Mouse (Mus musculus): ENCODE measurements at regions not wholly inside any gene's neighbourhood (a gene's known extent, or its start where the extent isn't known, plus 50 kb on each side); places are given as distances from the start of the nearest gene placed in this dataset.

DNA sequence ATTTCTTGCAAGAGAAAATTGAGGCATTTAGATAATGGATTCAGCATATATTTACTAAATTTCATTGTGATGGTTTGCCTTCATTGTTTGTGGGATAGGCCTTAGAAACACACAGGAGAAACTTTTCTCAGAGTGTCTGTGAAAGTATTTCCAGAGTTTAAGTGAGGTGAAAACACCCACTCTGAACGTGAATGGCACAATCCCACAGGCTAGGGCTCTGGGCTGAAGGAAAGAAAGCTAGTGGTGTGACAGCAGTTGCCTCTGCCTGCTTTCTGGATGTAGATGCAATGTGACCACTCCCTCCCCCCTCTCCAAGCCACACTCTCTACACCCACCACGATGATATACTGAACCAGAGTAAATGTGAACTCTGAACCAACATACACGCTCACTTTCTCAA lies 672.4 kb upstream of the Tbl1xr1 start:
- no peak for DNase-seq

DNA sequence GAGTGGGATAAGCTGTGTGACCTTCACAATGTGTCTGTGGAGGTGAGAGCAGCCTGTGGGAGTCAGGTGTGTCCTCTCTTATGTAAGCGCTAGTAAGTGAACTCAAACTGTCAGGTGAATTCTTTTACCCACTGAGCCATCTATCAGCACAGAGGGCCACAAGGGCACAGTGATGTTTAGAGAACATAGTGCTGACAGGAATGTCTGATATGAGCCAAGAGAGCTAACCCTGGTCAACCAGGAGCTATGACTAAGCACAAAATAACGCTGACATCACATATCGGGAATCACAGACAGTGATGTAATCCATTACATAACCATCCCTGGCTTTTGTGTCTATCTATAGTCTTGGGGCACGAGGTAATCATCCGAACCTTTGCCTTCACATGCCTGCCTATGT lies 669.4 kb upstream of the Tbl1xr1 start:
- DNase-seq, result no peak

DNA sequence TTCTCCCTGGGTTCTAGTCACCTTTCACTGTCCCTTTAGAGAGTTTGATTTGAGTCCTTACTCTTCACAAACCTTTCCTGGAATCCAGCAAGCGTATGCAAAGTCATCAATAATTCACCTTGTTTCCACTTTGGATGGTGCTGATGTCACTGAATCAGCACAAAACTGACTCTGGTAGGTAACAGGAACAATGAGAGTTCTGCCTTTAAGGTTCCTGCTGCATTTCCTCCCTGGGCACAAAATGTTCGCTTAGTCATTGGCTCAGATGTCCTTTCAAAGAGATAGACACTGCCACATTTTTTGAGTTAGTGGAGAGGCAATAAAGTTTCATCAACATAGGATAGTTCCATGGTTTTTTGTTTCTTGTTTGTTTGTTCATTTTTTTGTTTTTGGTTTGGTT lies 664.4 kb upstream of the Tbl1xr1 start:
- DNase-seq, result no peak

DNA sequence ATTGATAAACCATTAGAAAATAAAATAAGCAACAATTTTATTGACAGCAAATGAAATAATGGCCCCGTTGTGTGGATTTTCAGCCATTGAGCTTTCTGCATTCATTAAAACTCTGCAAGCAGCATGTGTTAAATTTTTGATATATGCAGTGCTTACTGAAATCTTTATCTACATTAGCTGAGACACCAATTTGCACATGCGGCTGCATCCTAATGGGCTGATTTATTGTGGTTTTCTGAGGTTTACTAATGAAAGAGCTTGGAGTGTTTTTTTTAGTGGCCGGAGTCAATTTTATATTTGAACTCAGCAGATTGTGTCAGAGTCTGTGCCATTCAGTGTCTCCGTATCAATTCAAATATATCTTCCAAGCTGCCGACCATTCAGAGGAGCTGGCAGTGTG lies 653.3 kb upstream of the Tbl1xr1 start:
- no peak for DNase-seq

DNA sequence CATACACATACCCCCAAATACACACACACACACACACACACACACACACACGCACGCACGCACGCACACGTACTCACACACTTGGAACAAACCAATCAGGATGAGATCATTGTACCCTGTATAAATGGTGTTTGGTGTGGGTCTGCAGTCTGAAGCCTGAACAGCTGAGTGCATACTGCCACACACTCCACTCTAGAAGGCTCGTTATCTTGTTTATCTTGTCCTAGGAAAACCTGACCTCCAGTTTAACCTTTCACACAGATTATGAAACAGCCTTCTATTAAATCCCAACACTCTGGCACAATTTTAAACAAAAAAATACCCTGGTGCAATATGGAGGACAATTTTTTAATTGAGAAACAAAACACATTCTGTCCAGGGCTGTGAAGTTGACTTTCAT lies 649.9 kb upstream of the Tbl1xr1 start:
- DNase-seq, result no peak

DNA sequence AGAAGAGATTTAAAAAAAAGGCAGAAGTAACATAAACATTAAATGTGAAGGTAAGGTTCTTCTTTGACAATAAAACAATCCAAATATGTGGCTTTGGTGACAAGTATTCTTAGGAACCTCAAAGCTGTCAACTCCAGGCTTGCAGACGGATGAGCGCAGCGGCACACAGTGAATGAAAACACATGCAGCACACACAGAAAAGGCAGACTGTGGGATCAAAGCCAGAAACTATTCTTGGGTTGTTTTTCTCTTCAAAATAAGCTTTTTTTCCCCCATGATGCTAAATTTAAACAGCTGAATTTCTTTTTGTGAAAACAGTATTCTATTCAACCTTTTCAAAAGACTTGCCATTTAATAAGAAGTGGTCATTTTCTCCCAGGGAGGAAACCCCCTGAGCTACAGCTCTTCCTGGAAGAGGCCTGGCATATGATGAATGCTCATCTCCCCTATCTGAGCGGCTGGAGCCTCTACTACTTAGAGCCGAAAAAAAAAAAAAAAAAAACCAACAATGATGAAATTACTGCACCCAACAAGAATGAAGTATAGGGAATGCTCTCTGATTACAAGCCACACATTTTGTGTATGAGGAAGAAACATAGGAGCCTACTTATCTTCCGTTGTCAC lies 648.9 kb upstream of the Tbl1xr1 start:
- peak; percentile 32 for DNase-seq

DNA sequence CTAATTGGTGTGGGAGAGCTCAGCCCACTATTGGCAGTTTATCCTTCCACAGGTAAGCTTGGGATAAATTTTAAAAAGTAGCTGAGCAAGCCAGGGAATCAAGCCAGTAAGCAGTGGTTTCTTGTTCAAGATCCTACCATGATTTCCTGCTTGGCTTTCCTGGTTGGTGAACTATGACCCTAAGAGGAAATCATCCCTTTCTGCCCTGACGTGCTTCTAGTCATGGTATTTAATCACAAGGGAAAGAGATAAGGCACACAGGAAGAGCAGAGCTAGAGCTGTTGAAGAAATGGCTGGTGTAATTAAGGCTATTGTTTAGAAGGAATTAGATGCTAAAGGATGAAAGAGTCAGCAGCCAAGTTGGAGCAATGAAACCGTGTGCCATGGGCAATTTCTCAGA lies 648.3 kb upstream of the Tbl1xr1 start:
- DNase-seq, result no peak

DNA sequence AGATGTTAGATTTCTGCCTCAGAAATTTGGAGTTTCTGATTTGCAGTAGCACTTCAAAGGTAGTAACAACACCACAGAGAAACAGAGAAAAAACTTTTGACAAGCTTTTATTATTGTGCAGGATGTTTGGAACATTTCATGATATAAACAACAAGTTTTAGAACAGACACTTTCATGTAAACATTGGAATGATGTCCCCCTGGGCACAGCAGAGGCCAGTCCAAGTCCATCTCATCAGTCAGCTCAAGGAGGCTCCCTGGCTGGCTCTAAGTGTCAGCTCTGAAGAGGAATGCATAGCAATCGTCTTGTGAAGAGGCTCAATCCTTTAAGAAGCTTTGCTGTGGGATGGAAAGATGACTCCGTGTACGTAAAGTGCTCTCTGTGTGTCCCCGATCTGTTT lies 612.2 kb upstream of the Tbl1xr1 start:
- DNase-seq, result no peak

DNA sequence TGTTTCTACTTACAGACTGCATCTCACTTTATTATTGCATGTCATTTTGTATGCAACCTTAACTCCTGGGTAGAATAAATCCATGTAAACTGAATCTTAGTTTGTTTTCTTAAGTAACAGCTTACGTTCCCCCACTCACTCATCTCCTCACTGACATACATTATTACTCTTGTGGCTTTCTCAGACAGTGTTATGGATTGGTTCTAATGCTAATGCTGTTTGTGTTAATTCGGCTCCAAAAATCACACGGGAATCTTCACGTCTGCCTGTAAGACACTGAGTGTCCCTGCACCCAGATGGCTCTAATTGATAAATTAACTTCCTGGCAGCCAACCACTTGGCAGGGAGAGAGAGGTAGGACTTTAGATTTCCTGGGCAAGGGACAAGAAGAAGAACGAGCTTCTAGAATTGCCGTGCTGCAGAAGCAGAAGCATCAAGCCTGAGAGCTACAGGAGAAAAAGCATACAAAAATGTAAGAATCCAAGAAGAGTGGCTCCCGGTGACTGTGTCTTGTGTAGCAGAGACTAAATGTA lies 610.3 kb upstream of the Tbl1xr1 start:
- DNase-seq, result peak; percentile 13

DNA sequence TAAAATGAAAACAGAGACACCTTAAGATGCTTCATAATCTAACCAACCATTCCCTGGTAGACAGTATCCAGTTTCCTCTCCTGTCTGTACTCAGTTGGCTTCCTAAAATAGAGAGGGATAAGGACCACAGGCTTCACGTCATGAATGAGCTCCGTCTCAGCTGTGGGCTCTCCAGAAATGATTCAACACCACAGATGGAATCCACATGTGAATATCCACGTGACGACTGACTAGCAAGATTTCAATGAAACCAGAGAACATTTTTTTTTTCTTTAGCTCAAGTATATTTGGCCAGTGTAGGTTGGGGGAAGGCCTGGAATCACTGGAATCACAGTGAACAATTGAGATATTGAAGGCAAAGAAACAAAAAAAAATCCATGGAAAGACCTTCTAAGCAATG lies 599.1 kb upstream of the Tbl1xr1 start:
- DNase-seq, result no peak

DNA sequence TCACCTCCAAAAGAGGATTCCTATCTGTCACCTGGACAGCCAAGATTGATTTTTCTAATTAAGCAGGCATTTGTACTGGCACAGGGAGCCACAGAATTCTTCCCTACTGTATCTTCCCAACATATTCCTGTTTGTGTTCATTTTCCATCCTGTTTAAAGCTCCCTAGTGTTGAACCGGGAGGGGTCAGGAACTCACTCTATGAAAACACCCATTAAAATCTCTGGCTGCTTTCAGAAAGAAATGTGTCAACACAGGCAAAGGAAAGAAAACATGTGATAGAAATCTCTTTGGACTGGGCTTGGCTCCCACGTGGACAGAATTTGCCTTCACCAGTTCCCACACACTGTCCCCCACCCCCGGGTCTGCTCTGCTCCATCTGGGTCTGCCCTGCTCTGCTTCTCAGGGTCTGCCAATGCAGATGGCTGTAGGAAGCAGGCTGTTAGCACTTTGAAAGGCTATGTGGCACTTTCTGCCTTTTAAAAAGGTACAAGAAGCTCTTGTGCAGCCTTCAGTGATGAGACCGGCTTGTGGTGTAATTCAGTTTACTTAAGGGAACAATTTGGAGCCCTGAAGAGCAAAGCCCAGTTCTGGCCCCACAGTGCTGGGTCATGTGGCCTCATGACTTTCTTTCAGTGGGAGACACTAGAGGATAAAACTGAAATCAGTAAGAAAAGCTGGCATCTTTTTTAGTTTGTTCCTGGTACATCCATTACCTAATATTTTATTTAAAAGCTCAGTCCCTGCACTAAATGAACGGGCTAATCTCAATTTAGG lies 597.2 kb upstream of the Tbl1xr1 start:
- DNase-seq, result peak; percentile 79

DNA sequence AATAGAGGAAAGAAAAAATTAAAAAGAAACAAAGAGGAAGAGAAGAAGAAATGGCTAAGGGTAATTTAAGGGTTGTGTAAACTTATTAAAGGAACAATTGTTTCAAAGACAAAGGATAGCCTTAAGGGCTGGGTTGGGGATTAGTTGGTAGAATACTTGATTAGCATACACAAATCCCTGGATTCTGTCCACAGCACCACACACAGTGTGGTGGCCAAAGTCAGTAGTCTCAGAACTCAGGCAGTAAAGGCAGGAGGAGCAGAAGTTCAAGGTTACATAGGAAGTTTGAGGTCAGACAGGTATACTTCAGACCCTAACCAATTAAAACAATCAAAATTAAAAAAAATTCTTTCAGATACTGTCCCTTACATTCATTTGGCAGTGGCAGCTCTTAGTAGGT lies 596.6 kb upstream of the Tbl1xr1 start:
- no peak for DNase-seq

DNA sequence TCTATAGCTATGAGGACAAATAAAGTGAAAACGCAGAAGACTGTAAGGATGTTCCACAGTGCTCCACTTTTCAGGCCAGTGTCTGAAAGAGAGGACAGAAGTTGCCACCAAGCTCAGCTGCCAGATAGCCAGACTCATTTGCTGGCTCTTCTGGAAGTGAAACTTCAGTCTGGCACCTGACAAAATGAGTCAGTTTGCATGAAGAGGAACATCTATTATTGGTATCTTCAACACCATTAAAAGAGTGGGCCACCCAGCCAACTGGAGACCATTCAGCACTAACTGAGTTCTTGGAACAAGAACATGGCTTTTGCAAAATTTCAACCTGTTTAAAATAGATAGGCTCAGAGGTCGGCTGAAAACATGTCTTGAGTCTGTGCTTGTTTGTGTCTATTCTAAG lies 592.4 kb upstream of the Tbl1xr1 start:
- peak; percentile 74 for DNase-seq

DNA sequence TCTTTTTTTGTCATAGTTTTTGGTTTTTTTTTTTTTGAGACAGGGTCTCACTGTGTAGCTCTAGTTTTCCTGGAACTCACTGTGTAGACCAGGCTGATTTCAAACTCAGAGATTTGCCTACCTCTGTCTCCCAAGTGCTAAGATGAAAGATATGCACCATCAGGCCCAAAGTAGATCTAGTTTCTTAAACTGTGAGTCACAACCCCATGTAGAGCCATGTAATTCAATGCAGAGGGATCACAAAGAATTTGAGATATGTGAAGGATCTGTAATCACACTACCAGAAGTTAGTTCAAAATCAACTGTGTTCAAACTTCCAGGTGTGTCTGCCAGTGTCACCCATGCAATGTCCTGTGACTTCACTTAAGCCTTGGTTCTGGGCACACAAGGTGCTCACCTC lies 591.0 kb upstream of the Tbl1xr1 start:
- no peak for DNase-seq

DNA sequence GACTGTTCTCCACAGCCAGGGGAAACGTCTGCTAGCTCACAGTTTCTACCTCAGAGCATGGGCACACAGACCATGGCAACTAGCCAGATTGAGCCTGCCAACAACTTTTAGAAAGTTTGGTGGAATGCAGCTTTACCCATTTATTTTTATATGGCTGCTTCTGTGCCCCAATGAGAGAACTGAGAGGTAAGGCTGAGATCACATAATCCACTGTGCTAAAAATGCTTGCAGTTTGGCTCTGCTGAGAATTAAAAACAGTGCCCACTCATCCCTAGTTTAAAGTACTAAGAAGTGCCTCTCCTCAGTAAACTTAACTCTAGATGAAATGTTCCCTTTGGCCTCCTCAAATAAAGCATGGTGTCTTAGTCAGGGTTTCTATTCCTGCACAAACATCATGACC lies 586.9 kb upstream of the Tbl1xr1 start:
- no peak for DNase-seq

DNA sequence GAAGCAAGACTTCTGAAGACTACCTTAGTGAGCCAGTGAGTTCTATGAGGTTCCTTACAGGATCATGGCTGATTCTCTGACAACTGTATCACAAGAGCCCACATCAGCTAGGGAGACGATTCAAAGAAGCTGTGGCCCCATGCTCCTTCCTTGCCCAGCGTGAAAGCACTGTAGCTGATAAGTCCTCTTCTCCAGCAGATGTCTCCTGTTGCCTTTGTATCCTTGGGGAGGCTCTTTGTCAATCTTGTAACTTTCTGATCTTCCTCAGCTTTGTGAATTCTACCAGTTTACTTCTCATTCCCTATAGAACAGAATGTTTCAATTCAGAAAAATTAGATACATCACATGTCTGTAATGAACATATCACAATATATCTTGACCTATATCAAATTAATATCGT lies 584.0 kb upstream of the Tbl1xr1 start:
- no peak for DNase-seq

DNA sequence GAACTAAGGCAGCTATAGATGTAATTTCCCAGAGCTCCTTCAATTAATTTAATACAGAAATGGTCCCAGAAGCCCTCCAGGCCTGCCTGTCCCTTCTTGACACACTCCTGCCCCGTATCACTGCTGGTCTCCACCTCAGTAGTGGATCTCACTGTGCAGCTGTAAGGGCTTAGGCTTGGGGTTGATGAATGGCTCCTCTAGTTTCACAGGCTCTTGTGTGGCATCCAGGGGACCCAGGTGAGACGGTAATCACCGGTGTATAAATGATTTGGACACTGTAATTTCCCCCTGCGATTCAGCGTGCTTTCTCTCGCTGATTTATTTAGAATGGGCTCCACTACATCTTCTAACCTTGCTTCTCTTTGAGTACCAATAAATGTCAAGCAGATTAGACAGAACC lies 583.1 kb upstream of the Tbl1xr1 start:
- no peak for DNase-seq

DNA sequence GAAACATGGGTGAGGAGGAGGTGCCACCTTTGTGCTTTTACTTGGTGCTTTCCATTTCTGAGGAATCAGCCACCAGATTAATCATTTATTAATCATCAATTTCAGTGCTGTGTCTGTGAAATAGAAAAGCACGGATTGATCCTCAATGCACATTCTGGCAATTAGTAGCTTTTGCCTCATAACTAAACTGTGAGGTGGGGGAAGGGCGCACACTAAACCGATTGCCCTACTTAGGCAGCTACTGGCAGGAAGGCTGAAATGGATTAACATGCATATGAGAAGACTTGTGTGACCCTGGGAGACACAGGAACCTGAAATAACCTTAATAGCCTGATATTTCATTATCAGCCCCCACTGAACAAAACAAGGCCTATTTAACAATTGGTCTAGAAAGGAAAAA lies 581.5 kb upstream of the Tbl1xr1 start:
- no peak for DNase-seq

DNA sequence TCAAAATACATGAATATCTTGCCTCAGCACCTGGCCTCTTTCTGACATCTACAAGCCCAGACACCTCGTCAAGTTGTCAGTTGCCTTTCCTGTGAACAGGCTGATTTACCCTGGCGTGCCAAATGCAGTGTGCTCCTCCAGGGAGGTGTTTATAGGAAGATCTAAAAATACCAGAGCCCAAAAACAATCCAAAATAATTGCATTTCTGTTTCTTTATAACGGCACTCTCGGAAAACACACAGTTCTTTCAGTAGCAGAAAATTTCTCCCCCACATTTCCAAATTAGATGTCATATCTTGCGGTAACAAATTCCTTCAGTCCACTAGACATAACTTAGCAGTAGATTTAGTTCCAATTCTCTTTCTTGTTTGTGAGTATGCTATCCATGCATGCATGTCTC lies 580.8 kb upstream of the Tbl1xr1 start:
- no peak for DNase-seq

DNA sequence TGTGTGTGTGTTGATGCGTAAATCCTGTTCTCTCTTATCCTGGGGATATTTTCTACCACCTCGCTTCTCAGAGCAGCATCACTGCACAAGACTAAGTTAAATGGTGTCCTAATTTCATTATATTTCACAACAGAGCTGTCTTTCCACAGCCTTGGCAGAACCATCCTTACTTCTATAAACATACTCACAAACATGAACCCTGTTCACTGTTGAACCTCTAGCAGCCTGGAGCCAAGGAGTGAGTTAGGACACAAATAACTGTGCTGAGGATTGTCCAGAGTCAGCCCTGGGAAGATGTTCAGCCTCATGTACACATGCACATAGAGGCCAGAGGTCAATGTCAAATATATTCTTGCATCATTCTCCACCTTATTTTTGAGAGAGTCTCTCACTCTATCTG lies 580.3 kb upstream of the Tbl1xr1 start:
- DNase-seq, result no peak

DNA sequence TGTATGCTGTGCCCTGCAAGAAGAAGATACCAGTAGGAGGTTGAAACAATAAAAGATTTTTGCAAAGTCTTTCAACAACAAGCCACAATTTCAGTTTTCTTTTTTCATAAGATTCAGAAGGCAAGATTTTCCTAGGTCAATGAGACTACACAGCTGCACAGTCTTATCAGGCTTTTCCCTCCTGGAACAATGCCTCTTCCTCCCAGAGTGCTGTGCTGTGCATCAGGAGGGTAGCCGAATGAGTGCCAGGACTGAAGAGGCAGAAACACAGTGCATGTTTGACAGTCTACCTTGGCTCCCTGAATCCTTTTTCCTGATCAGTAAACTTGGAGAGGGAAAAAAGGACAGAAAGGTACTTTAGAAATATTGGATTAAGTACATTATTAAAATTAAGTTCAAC lies 579.4 kb upstream of the Tbl1xr1 start:
- DNase-seq, result no peak

DNA sequence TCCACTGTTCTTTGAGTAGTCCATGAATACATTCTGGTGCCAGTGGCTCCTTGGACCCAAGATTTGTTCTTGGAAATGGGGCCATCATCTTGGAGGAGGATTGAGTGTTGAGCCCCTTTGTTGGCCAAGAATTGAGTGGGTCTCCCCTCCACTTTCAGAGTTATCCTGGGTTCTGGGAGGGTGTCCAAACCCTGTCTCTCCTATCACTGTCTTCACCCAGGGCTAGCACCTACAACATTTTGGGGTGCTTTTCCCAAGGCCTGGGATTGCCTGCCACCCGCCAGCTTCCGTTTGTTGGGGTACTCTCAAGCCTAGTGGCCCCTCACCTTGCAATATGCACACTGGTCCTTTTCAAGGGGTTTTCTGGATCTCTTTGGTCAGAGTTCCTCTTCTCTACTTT lies 568.8 kb upstream of the Tbl1xr1 start:
- DNase-seq, result no peak

DNA sequence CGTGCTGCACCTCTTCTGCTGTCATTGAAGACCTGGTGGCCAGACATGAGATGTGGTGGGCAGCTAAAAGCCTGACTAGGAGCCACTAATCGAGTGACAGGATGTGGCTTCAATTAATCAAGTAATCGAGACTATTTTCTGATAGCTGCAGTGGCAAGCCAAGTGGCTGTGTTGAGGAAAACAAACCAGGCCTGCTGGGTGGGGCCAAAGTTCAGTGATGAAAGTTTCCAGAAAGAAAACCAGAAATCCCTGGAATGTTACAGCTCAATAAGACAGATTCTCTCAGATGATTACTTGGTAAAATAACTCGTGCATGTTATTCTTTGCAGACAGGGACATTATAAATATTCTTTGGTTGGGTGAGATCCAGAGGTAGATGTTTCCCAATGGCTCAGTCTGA lies 564.4 kb upstream of the Tbl1xr1 start:
- no peak for DNase-seq

DNA sequence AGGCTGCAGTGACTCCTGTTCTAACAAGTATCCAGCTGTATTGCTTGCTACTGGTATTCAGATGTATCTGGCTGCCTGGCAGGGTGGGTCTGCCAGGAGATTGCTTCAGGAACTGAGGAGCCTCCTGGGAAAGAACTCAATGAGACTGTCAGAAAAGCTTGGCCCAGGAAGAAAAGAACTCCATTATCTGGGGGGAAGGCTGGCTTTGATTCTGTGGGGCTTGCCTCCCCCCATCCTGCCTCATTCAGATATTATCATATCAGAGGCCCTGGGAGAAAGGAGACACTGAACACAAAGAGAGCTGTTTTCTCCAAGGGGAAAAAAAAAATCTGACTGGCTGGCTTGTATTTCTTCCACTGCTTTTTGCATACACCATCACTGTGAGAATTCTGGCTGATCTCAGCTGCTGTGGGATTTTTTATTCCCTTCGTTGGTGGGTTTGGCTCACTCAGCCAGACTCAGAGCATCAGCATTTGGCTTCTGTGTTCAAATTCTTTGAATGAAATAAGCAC lies 552.0 kb upstream of the Tbl1xr1 start:
- DNase-seq, result peak; percentile 24

DNA sequence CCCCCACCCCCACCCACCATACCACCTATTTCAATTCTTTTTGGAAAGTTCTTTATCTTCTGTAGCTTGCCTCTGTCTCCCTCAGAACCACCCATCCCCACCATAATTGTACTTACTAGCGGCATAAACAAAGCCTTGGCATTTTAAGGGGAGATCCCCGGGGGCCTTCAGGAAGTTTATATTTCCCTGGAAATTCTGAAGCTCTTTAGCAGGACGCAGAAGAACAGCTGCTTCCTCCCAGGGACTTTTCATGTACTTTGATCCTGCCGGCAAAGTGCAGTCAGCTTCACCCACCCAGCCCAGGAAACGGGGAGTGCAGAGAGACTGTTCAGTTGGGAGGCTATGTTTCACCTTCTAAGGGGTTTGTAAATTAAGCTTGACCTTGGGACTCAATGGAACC lies 545.6 kb upstream of the Tbl1xr1 start:
- no peak for DNase-seq

Measured in layer of hippocampus, adult 9-11 months (tissue).